Mouse (Mus musculus) neural tube, embryonic 11.5 days (tissue): ENCODE data around the gene Rbm47. TPM values are rescaled to one million over a fixed set of nuclear protein-coding genes. Genes with fewer than 3 reads are reported as not detected.

ENCODE experiments used
- ATAC-seq: fragments of 200-750 bp; cut with Nextera tagmentation; 2 replicates; pipeline ENCODE4 v1.8.0; 2017; ENCODE audit warnings: moderate number of reproducible peaks, mild to moderate bottlenecking, moderate TSS enrichment, moderate library complexity; ENCODE audit not compliant: insufficient read depth, low FRiP score, low TSS enrichment
- DNase-seq: peaks from one replicate; pipeline ENCODE4 v3.0.0-alpha.2; 2015; ENCODE audit warnings: low spot score
- H3K27ac ChIP-seq: fragments of 300-500 bp; sonication (generic); 2 replicates; pipeline ENCODE4 v1.5.1; 2014; ENCODE audit warnings: low read depth, mild to moderate bottlenecking, low read length
- H3K27me3 ChIP-seq: fragments of 300-500 bp; sonication (generic); 2 replicates; pipeline ENCODE4 v1.6.1; 2014; ENCODE audit warnings: mild to moderate bottlenecking, low read length, mixed read lengths; ENCODE audit not compliant: control insufficient read depth, insufficient read depth
- H3K36me3 ChIP-seq: fragments of 300-500 bp; sonication (generic); 2 replicates; pipeline ENCODE4 v1.6.1; 2014; ENCODE audit warnings: mild to moderate bottlenecking, low read length, moderate library complexity, mixed read lengths; ENCODE audit not compliant: control insufficient read depth, insufficient read depth
- H3K4me1 ChIP-seq: fragments of 300-500 bp; sonication (generic); 2 replicates; pipeline ENCODE4 v1.6.1; 2014; ENCODE audit warnings: low read length, mixed read lengths; ENCODE audit not compliant: control insufficient read depth, insufficient read depth
- H3K4me2 ChIP-seq: fragments of 300-500 bp; sonication (generic); 2 replicates; pipeline ENCODE4 v1.6.1; 2014; ENCODE audit warnings: low read depth, mild to moderate bottlenecking, moderate library complexity
- H3K4me3 ChIP-seq: fragments of 300-500 bp; sonication (generic); 2 replicates; pipeline ENCODE4 v1.5.1; 2014; ENCODE audit warnings: low read depth, low read length
- H3K9ac ChIP-seq: fragments of 300-500 bp; sonication (generic); 2 replicates; pipeline ENCODE4 v1.6.1; 2014; ENCODE audit warnings: mild to moderate bottlenecking, low read length
- H3K9me3 ChIP-seq: fragments of 300-500 bp; sonication (generic); 2 replicates; pipeline ENCODE4 v1.6.1; 2016; ENCODE audit warnings: low read length; ENCODE audit not compliant: control insufficient read depth
- WGBS: fragments of 180-500 bp; shearing (Covaris S2); extraction: QIAGEN DNeasy Blood & Tissue Kit; methylation state at CpG from one replicate; pipeline ENCODE4 v1.1.7; 2014; 5-methylcytosine and 5-hydroxymethylcytosine counted together
- polyA plus RNA-seq: library from polyadenylated mRNA; unstranded; fragments of >200 nt; fragmentation: Nextera tagmentation; extraction: Ambion mirVana; gene quantifications from 2 replicates; pipeline ENCODE4 v1.2.1, GENCODE M21; 2014

Gene Rbm47
- polyA plus RNA-seq, 1 experiment from 2014 or later = 1.9 TPM

- Histone ChIP-seq H3K4me1 (no peaks in the 10 kb centered on the region), H3K9ac (no peak overlapping the region), H3K4me3 (no peak overlapping the region), H3K4me2 (no peak overlapping the region), H3K9me3 (no peaks in the 10 kb centered on the region), H3K27me3 (no peaks in the 10 kb centered on the region), H3K36me3 (no peaks in the 10 kb centered on the region), H3K27ac (no peak overlapping the region)
- WGBS = 29% methylated on average over 6 of the region's 6 CpGs
- DNase-seq (no peak), ATAC-seq (no peak)
Measured at GRCm38 (mm10) chr5:66139634-66140295, 33.2 kb downstream of the Rbm47 start.

GRCm38 (mm10) chr5:66139171-66139570 lies 33.7 kb downstream of the Rbm47 start:
- no peak overlapping the region for H3K27ac ChIP-seq
- H3K4me1 ChIP-seq = no peaks in the 10 kb centered on the region
- H3K4me2 ChIP-seq = no peak overlapping the region
- ATAC-seq = no peak
- H3K9me3 ChIP-seq = no peaks in the 10 kb centered on the region
- WGBS = 68% methylated on average over 6 of the region's 6 CpGs
- H3K4me3 ChIP-seq = no peak overlapping the region
- H3K9ac ChIP-seq = no peak overlapping the region
- H3K36me3 ChIP-seq = no peaks in the 10 kb centered on the region
- no peaks in the 10 kb centered on the region for H3K27me3 ChIP-seq
- DNase-seq = no peak

DNA sequence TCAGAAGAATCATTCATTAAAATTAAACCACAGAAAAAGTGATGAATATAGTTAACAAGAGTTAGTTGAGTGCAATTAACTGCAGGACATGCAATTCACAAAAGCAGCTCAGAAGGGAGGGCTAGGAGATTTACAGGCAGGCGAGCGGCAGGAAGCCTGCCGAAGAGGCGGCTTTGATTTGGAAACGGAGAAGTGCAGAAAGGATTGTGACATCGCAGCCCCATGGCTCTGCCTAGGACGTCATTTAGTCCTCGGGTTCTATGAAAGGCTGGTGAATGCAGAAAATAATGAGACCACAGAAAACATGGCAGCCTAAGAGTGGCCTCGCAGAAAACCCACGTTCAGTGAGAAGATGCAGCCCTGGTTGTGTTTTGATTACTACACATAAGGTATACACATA lies 34.3 kb downstream of the Rbm47 start:
- ATAC-seq (no peak), DNase-seq (no peak)
- Histone ChIP-seq H3K27me3 (no peaks in the 10 kb centered on the region), H3K4me2 (no peak overlapping the region), H3K4me1 (no peaks in the 10 kb centered on the region), H3K36me3 (no peaks in the 10 kb centered on the region), H3K4me3 (no peak overlapping the region), H3K9ac (no peak overlapping the region), H3K9me3 (no peaks in the 10 kb centered on the region), H3K27ac (no peak overlapping the region)
- WGBS = 16% methylated on average over 10 of the region's 10 CpGs

DNA sequence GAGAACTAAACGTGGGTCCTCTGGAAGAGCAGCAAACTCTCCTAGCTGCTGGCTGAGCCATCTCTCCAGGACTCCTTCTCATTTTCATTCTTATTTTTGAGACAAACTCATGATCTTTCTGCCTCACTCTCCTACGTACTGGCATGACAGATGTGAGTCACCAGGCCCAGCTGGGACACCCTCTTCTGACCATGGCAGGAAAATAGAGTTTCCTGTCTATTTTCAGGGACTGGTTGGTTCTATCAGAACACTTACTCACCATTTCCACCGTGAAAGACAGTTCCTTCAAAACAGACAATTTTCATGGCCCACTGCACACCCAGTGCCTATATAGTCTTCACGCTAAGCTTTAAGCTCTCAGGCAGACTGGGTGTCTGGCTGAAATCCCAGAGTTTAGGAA lies 35.7 kb downstream of the Rbm47 start:
- ATAC-seq = no peak
- WGBS = 61% methylated on average over 4 of the region's 4 CpGs

DNA sequence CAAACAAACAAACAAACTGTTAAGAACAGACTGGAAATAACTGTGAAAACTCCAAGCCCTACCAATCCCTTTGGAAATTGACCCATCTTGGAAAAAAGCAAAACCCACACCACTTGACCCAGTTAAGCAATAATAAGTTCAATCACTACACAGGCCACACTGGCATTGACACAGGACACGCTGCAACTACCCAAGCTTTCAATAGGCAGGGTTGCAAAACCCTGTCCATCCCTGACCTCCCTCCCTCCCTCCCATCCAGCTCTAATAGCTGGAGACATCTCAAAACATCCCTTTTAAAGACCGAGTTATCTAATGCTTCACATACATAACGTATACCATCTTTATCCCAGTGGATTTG lies 37.1 kb downstream of the Rbm47 start:
- no peak overlapping the region for H3K27ac ChIP-seq
- WGBS = 81% methylated on average over 3 of the region's 3 CpGs

More for the DNA sequence above, 35.7 kb downstream of the Rbm47 start:
- Histone ChIP-seq H3K4me1 (no peaks in the 10 kb centered on the region), H3K4me3 (no peak overlapping the region), H3K9ac (no peak overlapping the region), H3K27ac (no peak overlapping the region), H3K27me3 (no peaks in the 10 kb centered on the region), H3K4me2 (no peak overlapping the region), H3K9me3 (no peaks in the 10 kb centered on the region), H3K36me3 (no peaks in the 10 kb centered on the region)
- no peak for DNase-seq

GRCm38 (mm10) chr5:66135161-66135852 lies 37.6 kb downstream of the Rbm47 start:
- Histone ChIP-seq H3K27ac (no peak overlapping the region), H3K4me1 (no peaks in the 10 kb centered on the region), H3K4me3 (no peak overlapping the region), H3K9ac (no peak overlapping the region), H3K27me3 (no peaks in the 10 kb centered on the region), H3K36me3 (no peaks in the 10 kb centered on the region), H3K9me3 (no peaks in the 10 kb centered on the region), H3K4me2 (no peak overlapping the region)
- 80% methylated on average over 11 of the region's 11 CpGs for WGBS
- ATAC-seq = no peak
- no peak for DNase-seq

More for the DNA sequence above, 37.1 kb downstream of the Rbm47 start:
- H3K4me3 ChIP-seq = no peak overlapping the region
- no peaks in the 10 kb centered on the region for H3K27me3 ChIP-seq
- H3K9ac ChIP-seq = no peak overlapping the region
- no peak overlapping the region for H3K4me2 ChIP-seq
- no peak for ATAC-seq
- H3K36me3 ChIP-seq = no peaks in the 10 kb centered on the region
- no peaks in the 10 kb centered on the region for H3K9me3 ChIP-seq
- no peak for DNase-seq
- H3K4me1 ChIP-seq = no peaks in the 10 kb centered on the region

GRCm38 (mm10) chr5:66134578-66134977 lies 38.3 kb downstream of the Rbm47 start:
- WGBS = 98% methylated on average over 7 of the region's 7 CpGs
- ATAC-seq = no peak
- Histone ChIP-seq H3K36me3 (no peaks in the 10 kb centered on the region), H3K4me2 (no peak overlapping the region), H3K9ac (no peak overlapping the region), H3K27me3 (no peaks in the 10 kb centered on the region), H3K27ac (no peak overlapping the region), H3K4me1 (no peaks in the 10 kb centered on the region), H3K9me3 (no peaks in the 10 kb centered on the region), H3K4me3 (no peak overlapping the region)
- no peak for DNase-seq

DNA sequence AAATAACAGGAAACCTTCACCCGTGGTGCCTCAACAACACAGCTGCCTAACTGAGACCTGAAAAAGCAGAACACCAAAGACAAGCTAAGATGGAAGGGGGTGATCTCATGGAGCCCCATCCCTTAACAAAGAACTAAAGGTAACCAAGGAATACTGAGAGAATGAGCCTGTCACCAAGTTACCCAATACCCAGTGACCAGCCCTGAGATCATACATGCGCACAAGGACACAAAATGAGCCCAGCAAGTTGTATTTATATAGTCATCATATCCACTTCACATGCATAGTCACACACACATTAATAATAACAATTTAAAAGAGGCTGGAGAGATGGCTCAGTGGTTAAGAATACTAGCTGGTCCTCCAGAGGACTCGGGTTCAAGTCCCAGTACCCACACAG lies 44.0 kb downstream of the Rbm47 start:
- Histone ChIP-seq H3K27me3 (no peaks in the 10 kb centered on the region), H3K4me2 (no peak overlapping the region), H3K4me3 (no peak overlapping the region), H3K9me3 (no peaks in the 10 kb centered on the region), H3K27ac (no peak overlapping the region), H3K9ac (no peak overlapping the region), H3K4me1 (no peaks in the 10 kb centered on the region), H3K36me3 (no peaks in the 10 kb centered on the region)
- ATAC-seq (no peak), DNase-seq (no peak)
- 92% methylated on average over 3 of the region's 3 CpGs for WGBS

GRCm38 (mm10) chr5:66125418-66125817 lies 47.5 kb downstream of the Rbm47 start:
- H3K9ac ChIP-seq = no peak overlapping the region
- no peaks in the 10 kb centered on the region for H3K4me1 ChIP-seq
- H3K4me3 ChIP-seq = no peak overlapping the region
- no peaks in the 10 kb centered on the region for H3K27me3 ChIP-seq
- no peak for DNase-seq
- H3K27ac ChIP-seq = no peak overlapping the region
- 84% methylated on average over 11 of the region's 11 CpGs for WGBS
- no peaks in the 10 kb centered on the region for H3K9me3 ChIP-seq
- no peak for ATAC-seq
- no peak overlapping the region for H3K4me2 ChIP-seq
- H3K36me3 ChIP-seq = no peaks in the 10 kb centered on the region
